Mouse (Mus musculus) thymus, adult 2 months (tissue): ENCODE measurements around the gene Kdm5a. TPM values are rescaled to one million over a fixed set of nuclear protein-coding genes. Genes with fewer than 3 reads are reported as not detected.

Source experiments
- DNase-seq: peaks from one replicate; pipeline ENCODE4 v3.0.0; 2021
- H3K27ac ChIP-seq: fragments of 200-500 bp; 2 replicates; pipeline ENCODE4 v1.5.1; 2012; ENCODE audit warnings: low read length, control low read depth; ENCODE audit not compliant: control insufficient read depth, insufficient read depth
- H3K27me3 ChIP-seq: fragments of 200-500 bp; 2 replicates; pipeline ENCODE4 v1.6.1; 2012; ENCODE audit warnings: mild to moderate bottlenecking, low read length, moderate library complexity, mixed read lengths; ENCODE audit not compliant: control insufficient read depth, insufficient read depth
- H3K36me3 ChIP-seq: fragments of 200-500 bp; 2 replicates; pipeline ENCODE4 v1.6.1; 2012; ENCODE audit warnings: mild to moderate bottlenecking, low read length, moderate library complexity; ENCODE audit not compliant: control insufficient read depth, insufficient read depth
- H3K4me1 ChIP-seq: fragments of 200-500 bp; replicated peaks from 2 replicates; pipeline ENCODE4 v1.6.1; 2012; ENCODE audit warnings: low read length; ENCODE audit not compliant: control insufficient read depth, insufficient read depth
- H3K4me3 ChIP-seq: fragments of 200-500 bp; 2 replicates; pipeline ENCODE4 v1.5.1; 2012; ENCODE audit warnings: mild to moderate bottlenecking, low read length, control low read depth, moderate library complexity; ENCODE audit not compliant: control insufficient read depth, insufficient read depth
- CTCF ChIP-seq: fragments of 200-500 bp; IDR thresholded peaks from 2 replicates; pipeline ENCODE4 v1.5.1; 2012; ENCODE audit warnings: mild to moderate bottlenecking, control low read depth, low read length, moderate library complexity, borderline replicate concordance; ENCODE audit not compliant: control insufficient read depth, poor library complexity, insufficient read depth; ENCODE audit errors: extremely low read depth
- POLR2A ChIP-seq: fragments of 200-500 bp; IDR thresholded peaks from 2 replicates; pipeline ENCODE4 v1.6.1; 2012; ENCODE audit warnings: mild to moderate bottlenecking, low read length, control low read depth, moderate library complexity; ENCODE audit not compliant: control insufficient read depth, poor library complexity, insufficient read depth; ENCODE audit errors: extremely low read depth
- WGBS: fragments of 180-500 bp; shearing (Covaris S2); methylation state at CpG from one replicate; pipeline ENCODE4 v1.1.7; 2018; 5-methylcytosine and 5-hydroxymethylcytosine counted together
- polyA plus RNA-seq: library from polyadenylated mRNA; depleted of rRNA; stranded (reverse); fragments of >200 nt; gene quantifications from 2 replicates; pipeline ENCODE4 v1.2.3, GENCODE M21; 2012

Gene Kdm5a
- polyA plus RNA-seq, 1 experiment: 13.2 TPM

DNA sequence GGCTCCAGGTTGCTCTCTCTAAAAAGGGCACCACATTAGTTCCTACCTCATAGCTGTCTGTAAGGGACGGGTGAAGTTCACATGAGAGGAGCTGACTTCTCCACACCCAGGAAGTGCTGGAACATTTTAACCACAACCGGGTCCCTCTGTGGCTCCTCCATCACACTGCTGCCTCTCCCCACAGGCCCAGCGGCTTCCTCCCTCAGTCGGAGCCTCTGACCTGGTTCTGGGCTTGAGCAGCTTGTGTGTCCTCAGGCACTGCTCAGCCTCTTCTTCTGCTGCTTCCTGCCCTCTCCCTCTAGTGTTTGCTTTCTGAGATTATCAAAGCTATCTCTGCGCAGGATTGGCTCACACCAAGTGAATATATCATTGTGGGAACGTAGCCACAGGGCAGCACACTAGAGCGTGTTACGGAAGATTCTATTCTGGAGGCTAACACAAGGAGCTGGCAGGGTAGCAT, 122.2 kb downstream of the Kdm5a start:
- DNase-seq: peak; percentile 70
- TF ChIP-seq CTCF (no peak), POLR2A (no peak)

DNA sequence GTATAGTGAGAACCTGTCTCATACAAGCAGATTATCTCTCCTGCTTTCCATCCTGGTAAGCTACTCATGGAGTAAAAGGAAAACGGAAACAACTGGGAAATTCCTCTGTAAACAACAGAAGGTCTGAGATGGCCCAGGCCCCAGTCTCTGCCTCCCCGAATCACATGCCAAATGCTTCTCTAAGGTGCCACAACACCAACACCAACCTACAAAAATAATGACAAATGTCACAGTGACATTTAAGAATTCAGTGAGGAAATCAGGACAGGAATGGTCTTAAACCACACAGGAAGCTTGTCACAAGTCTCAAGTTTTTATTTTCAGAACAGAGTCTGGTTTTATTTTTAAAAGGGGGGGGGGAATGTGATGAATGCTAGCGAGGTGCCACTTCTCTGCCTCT, 124.7 kb downstream of the Kdm5a start:
- TF ChIP-seq CTCF (no peak), POLR2A (no peak)
- Histone ChIP-seq H3K36me3 (peaks cover 3% of the 10 kb centered on the region; the same call in 1 of the 2 replicates), H3K27me3 (peaks cover 17% of the 10 kb centered on the region), H3K4me1 (peaks cover 65% of the 10 kb centered on the region), H3K4me3 (no peak overlapping the region), H3K27ac (peak overlapping the region; percentile 24; the same call in 1 of the 2 replicates)
- DNase-seq: no peak
- 25% methylated on average over 3 of the region's 3 CpGs for WGBS

More for the DNA sequence above, 122.2 kb downstream of the Kdm5a start:
- peaks cover 21% of the 10 kb centered on the region for H3K36me3 ChIP-seq
- H3K4me3 ChIP-seq: no peak overlapping the region
- H3K27ac ChIP-seq: peak overlapping the region; percentile 7; the same call in 1 of the 2 replicates
- H3K27me3 ChIP-seq: no peaks in the 10 kb centered on the region
- WGBS: 6% methylated on average over 8 of the region's 8 CpGs
- H3K4me1 ChIP-seq: peaks cover 50% of the 10 kb centered on the region

DNA sequence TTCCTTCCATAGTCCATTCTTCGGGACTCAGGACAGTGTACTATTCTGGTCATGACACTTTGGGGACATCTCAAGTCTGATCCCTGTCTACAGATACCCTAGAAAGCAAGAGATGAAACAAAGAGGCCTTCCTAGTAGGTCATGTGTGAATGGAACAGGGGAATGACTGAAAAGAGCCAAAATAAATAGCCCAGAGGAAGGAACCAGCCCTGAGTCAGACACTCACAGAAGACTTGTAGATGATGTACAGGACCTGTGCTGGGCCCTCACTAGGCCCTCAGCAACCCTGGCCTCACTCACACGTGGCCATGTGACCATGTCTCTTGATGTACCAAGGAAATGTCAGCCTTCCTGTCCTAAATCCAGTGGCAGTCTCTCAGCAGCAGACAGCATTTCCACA, 125.5 kb downstream of the Kdm5a start:
- Histone ChIP-seq H3K36me3 (peaks cover under 1% of the 10 kb centered on the region; the same call in 1 of the 2 replicates), H3K4me1 (peaks cover 71% of the 10 kb centered on the region), H3K4me3 (no peak overlapping the region), H3K27me3 (peaks cover 25% of the 10 kb centered on the region), H3K27ac (peak overlapping the region; percentile 29; the same call in 1 of the 2 replicates)
- DNase-seq: no peak
- WGBS: 57% methylated on average over 2 of the region's 2 CpGs
- TF ChIP-seq POLR2A (no peak), CTCF (no peak)

DNA sequence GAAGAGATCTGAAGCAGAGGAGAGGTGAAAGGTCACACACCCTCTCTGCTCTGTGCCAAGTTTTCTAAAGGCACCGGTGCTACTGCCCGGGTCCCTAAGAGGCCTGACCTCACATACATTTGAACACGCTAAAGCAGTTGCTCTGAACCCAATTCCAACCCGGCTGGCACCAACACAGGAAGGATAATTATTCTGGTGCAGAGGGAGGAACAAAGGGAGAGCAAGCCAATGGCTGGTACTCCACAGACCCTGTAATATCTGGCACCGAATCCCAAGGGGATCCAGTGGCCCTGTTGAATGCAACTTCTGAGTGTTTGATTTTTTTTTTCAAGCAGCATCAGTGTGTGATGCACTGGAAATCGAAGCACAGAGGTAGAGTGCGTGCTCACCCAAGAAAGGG, 127.1 kb downstream of the Kdm5a start:
- 93% methylated on average over 7 of the region's 7 CpGs for WGBS
- peaks cover 28% of the 10 kb centered on the region for H3K27me3 ChIP-seq
- H3K27ac ChIP-seq: no peak overlapping the region
- no peak for TF ChIP-seq CTCF
- no peak for TF ChIP-seq POLR2A
- H3K4me3 ChIP-seq: no peak overlapping the region
- no peaks in the 10 kb centered on the region for H3K36me3 ChIP-seq
- DNase-seq: no peak
- H3K4me1 ChIP-seq: peaks cover 55% of the 10 kb centered on the region

DNA sequence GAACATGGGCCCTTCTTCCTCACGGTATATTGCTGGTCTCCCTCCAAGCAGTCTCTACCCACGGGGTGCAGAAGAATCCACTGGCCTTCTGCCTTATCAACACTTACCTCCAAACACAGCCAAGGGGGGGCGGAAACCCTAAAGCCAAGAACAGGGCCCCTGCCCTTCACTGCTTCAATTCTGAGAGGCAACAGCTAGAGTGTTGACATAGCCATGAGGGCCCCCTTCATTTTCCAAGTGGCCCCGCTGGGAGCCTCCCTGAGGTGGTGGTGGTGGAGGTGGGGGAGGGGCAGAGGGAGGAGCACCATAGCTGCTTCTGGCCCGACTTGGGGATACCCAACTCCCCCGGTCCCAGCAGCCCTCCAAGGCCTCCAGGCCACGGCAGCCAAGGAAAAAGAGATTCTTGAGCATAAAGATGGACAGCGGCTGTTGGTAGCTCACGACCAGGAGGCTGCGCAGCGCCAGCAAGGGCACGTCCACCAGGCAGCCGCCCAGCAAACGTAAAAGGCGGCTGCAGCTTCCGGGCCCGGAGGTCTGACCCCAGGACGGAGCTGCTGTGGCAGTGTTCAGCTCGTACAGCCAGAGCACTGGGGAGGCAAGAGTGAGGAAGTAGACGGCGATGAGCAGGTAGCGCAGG, 128.1 kb downstream of the Kdm5a start:
- DNase-seq: no peak
- Histone ChIP-seq H3K27me3 (peaks cover 28% of the 10 kb centered on the region), H3K27ac (no peak overlapping the region), H3K4me1 (peaks cover 46% of the 10 kb centered on the region), H3K4me3 (peak overlapping the region; percentile 40), H3K36me3 (no peaks in the 10 kb centered on the region)
- no peak for TF ChIP-seq CTCF
- no peak for TF ChIP-seq POLR2A
- WGBS: 36% methylated on average over 22 of the region's 22 CpGs

DNA sequence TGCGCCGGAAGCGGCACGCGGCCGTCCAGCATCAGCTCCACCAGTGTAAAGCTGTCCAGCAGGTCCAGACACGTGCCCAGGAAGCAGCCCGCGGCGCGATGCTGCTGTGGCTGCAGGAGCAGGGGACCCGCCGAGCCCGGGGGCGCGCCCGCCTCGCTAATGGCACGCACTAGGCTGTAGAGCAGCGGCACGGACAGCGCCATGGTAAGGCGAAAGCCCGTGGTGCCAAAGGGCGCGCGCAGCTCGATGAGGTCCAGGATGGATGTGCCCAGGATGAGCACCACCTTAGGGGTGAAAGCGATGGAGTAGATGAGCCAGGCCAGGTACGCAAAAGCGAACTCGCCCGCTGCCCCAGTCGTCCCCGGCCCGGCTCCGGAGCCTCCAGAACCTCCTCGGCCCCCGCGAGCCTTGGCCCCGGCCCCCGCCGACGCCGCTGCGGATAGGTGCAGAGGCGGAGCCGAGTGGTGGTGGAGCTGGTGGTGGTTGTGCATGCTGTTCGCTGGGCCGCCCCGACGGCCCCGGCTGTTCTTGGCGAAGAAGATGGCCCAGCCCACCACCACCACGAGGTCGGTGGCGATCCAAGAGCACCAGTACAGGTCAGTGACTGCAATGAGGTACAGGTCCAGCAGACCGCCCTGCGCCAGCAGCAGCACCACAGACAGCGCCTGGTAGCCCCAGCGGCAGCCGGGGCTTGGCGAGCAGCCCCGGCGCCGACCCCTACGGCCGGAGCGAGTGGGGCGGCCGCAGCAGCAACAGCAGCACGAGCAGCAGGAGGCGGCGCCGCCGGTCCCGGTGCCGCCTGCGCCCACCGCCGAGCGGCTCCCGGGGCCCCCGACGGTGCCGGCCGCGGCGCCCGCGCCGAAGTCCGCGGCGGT, 128.8 kb downstream of the Kdm5a start:
- Histone ChIP-seq H3K36me3 (no peaks in the 10 kb centered on the region), H3K4me1 (peaks cover 41% of the 10 kb centered on the region), H3K27me3 (peaks cover 28% of the 10 kb centered on the region), H3K27ac (no peak overlapping the region), H3K4me3 (peak overlapping the region; percentile 40)
- TF ChIP-seq CTCF (no peak), POLR2A (no peak)
- 2% methylated on average over 93 of the region's 95 CpGs for WGBS
- DNase-seq: no peak
